Mouse (Mus musculus) retina, embryonic 14.5 days (tissue): ENCODE measurements at regions not wholly inside any gene's neighbourhood (a gene's known extent, or its start where the extent isn't known, plus 50 kb on each side); places are given as distances from the start of the nearest gene placed in this dataset.
A peak's percentile ranks its signal among the peaks of the same experiment; 100 is the strongest.

Experiments used
- DNase-seq: peaks from one replicate; pipeline ENCODE4 v3.0.0-alpha.2; 2015; ENCODE audit warnings: low spot score

- no peak for DNase-seq
Observed at GRCm38 (mm10) chr5:111659229-111659628, 74.5 kb upstream of the Gm26897 start.

GRCm38 (mm10) chr5:111660447-111660846 is 73.3 kb upstream of the Gm26897 start:
- no peak for DNase-seq

- DNase-seq = no peak
Observed at GRCm38 (mm10) chr5:111660968-111661367, 72.8 kb upstream of the Gm26897 start.

GRCm38 (mm10) chr5:111661971-111662370 is 71.8 kb upstream of the Gm26897 start:
- no peak for DNase-seq

GRCm38 (mm10) chr5:111663831-111664230 is 69.9 kb upstream of the Gm26897 start:
- DNase-seq = no peak

- DNase-seq = no peak
Observed at GRCm38 (mm10) chr5:111665406-111665805, 68.3 kb upstream of the Gm26897 start.

- no peak for DNase-seq
Observed at GRCm38 (mm10) chr5:111666007-111666406, 67.7 kb upstream of the Gm26897 start.

GRCm38 (mm10) chr5:111667901-111668300 is 65.8 kb upstream of the Gm26897 start:
- peak; percentile 50 for DNase-seq

- DNase-seq = no peak
Observed at GRCm38 (mm10) chr5:111669139-111669538, 64.6 kb upstream of the Gm26897 start.

- DNase-seq = no peak
Observed at GRCm38 (mm10) chr5:111671762-111672161, 62.0 kb upstream of the Gm26897 start.

- DNase-seq = no peak
Observed at GRCm38 (mm10) chr5:111674976-111675672, 58.6 kb upstream of the Gm26897 start.

- no peak for DNase-seq
Observed at GRCm38 (mm10) chr5:111675673-111676261, 58.0 kb upstream of the Gm26897 start.

GRCm38 (mm10) chr5:111677847-111678311 is 55.8 kb upstream of the Gm26897 start:
- peak; percentile 32 for DNase-seq

GRCm38 (mm10) chr5:111678496-111678895 is 55.2 kb upstream of the Gm26897 start:
- peak; percentile 41 for DNase-seq

GRCm38 (mm10) chr5:111681362-111682028 is 52.2 kb upstream of the Gm26897 start:
- DNase-seq = no peak

- DNase-seq = peak; percentile 65
Observed at GRCm38 (mm10) chr5:111682899-111683298, 50.8 kb upstream of the Gm26897 start.
